18 mouse cellular contexts compared by ENCODE assay signal in the genomic region with DNA sequence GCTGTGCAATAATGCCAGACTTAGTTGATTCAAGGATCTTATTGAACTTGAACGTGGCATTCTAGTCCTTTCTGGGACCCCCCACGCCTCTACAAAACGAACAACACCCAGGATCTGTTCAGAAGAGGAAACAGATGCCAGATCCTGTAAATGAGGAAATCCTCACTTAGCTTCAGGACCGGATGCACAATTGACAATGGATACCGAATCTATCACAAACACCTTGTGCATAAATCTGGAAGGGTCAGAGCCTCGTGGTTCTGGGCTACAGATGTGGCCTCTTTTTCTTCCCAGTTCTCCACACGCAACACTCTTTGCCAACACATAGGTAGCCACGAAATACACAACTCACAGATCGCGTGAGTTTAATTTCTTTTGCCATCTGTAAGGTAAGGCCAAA.
A peak's percentile ranks its signal among the peaks of the same experiment; 100 is the strongest.
DNase-seq lines count a peak whose midpoint lies in the region; ATAC-seq lines count a peak whose summit lies in the region.
"Had no signal": no experiment of that assay in that cellular context is flagged by ENCODE, and none has a peak within 500 bp of the region (broad histone marks: within the 10 kb centered on the region; RNA-seq: fewer than 3 reads in every experiment).

No protein-coding gene starts in this region.

- H3K9ac ChIP-seq in heart, embryonic 12.5 days: no peak overlapping the region
- no peak overlapping the region for H3K9ac ChIP-seq in midbrain, embryonic 15.5 days
- no peak overlapping the region for H3K9ac ChIP-seq in midbrain, embryonic 13.5 days (replicated peaks)
- H3K9ac ChIP-seq in liver, embryonic 13.5 days: peak overlapping the region; percentile 68
- no peak overlapping the region for H3K9ac ChIP-seq in hindbrain, embryonic 11.5 days (ENCODE audit: low read depth, low read length)
- H3K9ac ChIP-seq: heart, embryonic 15.5 days; intestine, embryonic 15.5 days; limb, embryonic 15.5 days; midbrain, embryonic 12.5 days had no signal

- H3K27me3 ChIP-seq in heart, embryonic 12.5 days (replicated peaks): no peaks in the 10 kb centered on the region
- no peaks in the 10 kb centered on the region for H3K27me3 ChIP-seq in midbrain, embryonic 15.5 days (replicated peaks)
- H3K27me3 ChIP-seq in midbrain, embryonic 13.5 days: no peaks in the 10 kb centered on the region
- H3K27me3 ChIP-seq in liver, embryonic 13.5 days: no peaks in the 10 kb centered on the region
- no peaks in the 10 kb centered on the region for H3K27me3 ChIP-seq in hindbrain, embryonic 11.5 days (ENCODE audit: control insufficient read depth, insufficient read depth, low read length)
- H3K27me3 ChIP-seq: heart, embryonic 15.5 days; intestine, embryonic 15.5 days; limb, embryonic 15.5 days; midbrain, embryonic 12.5 days had no signal

- no peak overlapping the region for H3K4me3 ChIP-seq in heart, embryonic 12.5 days
- H3K4me3 ChIP-seq in midbrain, embryonic 15.5 days: no peak overlapping the region
- no peak overlapping the region for H3K4me3 ChIP-seq in midbrain, embryonic 13.5 days (replicated peaks)
- H3K4me3 ChIP-seq in liver, embryonic 13.5 days (replicated peaks): no peak overlapping the region
- no peak overlapping the region for H3K4me3 ChIP-seq in hindbrain, embryonic 11.5 days (ENCODE audit: low read depth, low read length)
- H3K4me3 ChIP-seq: heart, embryonic 15.5 days; intestine, embryonic 15.5 days; limb, embryonic 15.5 days; midbrain, embryonic 12.5 days had no signal

- no peak for ATAC-seq in heart, embryonic 12.5 days (ENCODE audit: insufficient number of reproducible peaks, low FRiP score)
- ATAC-seq in midbrain, embryonic 15.5 days (replicated peaks): no peak
- ATAC-seq in midbrain, embryonic 13.5 days: no peak
- ATAC-seq in liver, embryonic 13.5 days (ENCODE audit: low read depth): no peak
- ATAC-seq in megakaryocyte progenitor cell, adult 5-6 weeks (replicated peaks; ENCODE audit: poor library complexity): peak; percentile 27
- no peak for ATAC-seq in hindbrain, embryonic 11.5 days (ENCODE audit: low FRiP score)
- ATAC-seq: intestine, embryonic 15.5 days had no signal

- H3K9me3 ChIP-seq in heart, embryonic 12.5 days (replicated peaks): no peaks in the 10 kb centered on the region
- H3K9me3 ChIP-seq in midbrain, embryonic 15.5 days: no peaks in the 10 kb centered on the region
- H3K9me3 ChIP-seq in midbrain, embryonic 13.5 days: no peaks in the 10 kb centered on the region
- no peaks in the 10 kb centered on the region for H3K9me3 ChIP-seq in liver, embryonic 13.5 days (replicated peaks)
- no peaks in the 10 kb centered on the region for H3K9me3 ChIP-seq in hindbrain, embryonic 11.5 days (ENCODE audit: control insufficient read depth, low read length)
- H3K9me3 ChIP-seq: heart, embryonic 15.5 days; intestine, embryonic 15.5 days; limb, embryonic 15.5 days; midbrain, embryonic 12.5 days had no signal

- 71% methylated on average over 10 of the region's 10 CpGs for WGBS in heart, embryonic 12.5 days
- WGBS in midbrain, embryonic 15.5 days: 84% methylated on average over 10 of the region's 10 CpGs
- 91% methylated on average over 10 of the region's 10 CpGs for WGBS in midbrain, embryonic 13.5 days
- 24% methylated on average over 10 of the region's 10 CpGs for WGBS in liver, embryonic 13.5 days (ENCODE audit: insufficient replicate concordance)
- 88% methylated on average over 10 of the region's 10 CpGs for WGBS in hindbrain, embryonic 11.5 days

- H3K4me1 ChIP-seq in heart, embryonic 12.5 days (replicated peaks): no peaks in the 10 kb centered on the region
- H3K4me1 ChIP-seq in midbrain, embryonic 15.5 days: peaks cover 17% of the 10 kb centered on the region
- peaks cover 17% of the 10 kb centered on the region for H3K4me1 ChIP-seq in midbrain, embryonic 13.5 days (replicated peaks)
- H3K4me1 ChIP-seq in liver, embryonic 13.5 days (replicated peaks): peaks cover 71% of the 10 kb centered on the region
- no peaks in the 10 kb centered on the region for H3K4me1 ChIP-seq in hindbrain, embryonic 11.5 days (replicated peaks; ENCODE audit: control insufficient read depth, insufficient read depth, low read length)

- no peak overlapping the region for H3K4me2 ChIP-seq in heart, embryonic 12.5 days
- H3K4me2 ChIP-seq in midbrain, embryonic 15.5 days: peak overlapping the region; percentile 24; the same call in 1 of the 2 replicates
- no peak overlapping the region for H3K4me2 ChIP-seq in midbrain, embryonic 13.5 days (replicated peaks)
- H3K4me2 ChIP-seq in liver, embryonic 13.5 days: peak overlapping the region; percentile 61
- H3K4me2 ChIP-seq in hindbrain, embryonic 11.5 days (replicated peaks; ENCODE audit: low read depth, low read length): no peak overlapping the region
- H3K4me2 ChIP-seq: heart, embryonic 15.5 days; intestine, embryonic 15.5 days; limb, embryonic 15.5 days; midbrain, embryonic 12.5 days had no signal

- H3K27ac ChIP-seq in heart, embryonic 12.5 days (ENCODE audit: poor library complexity, severe bottlenecking): no peak overlapping the region
- H3K27ac ChIP-seq in midbrain, embryonic 15.5 days: no peak overlapping the region; the same call in 1 of the 2 replicates
- H3K27ac ChIP-seq in midbrain, embryonic 13.5 days: no peak overlapping the region
- H3K27ac ChIP-seq in liver, embryonic 13.5 days: peak overlapping the region; percentile 84
- H3K27ac ChIP-seq in hindbrain, embryonic 11.5 days (ENCODE audit: low read depth, low read length): no peak overlapping the region
- H3K27ac ChIP-seq: heart, embryonic 15.5 days; intestine, embryonic 15.5 days; limb, embryonic 15.5 days; midbrain, embryonic 12.5 days had no signal

- no peaks in the 10 kb centered on the region for H3K36me3 ChIP-seq in heart, embryonic 12.5 days
- H3K36me3 ChIP-seq in midbrain, embryonic 15.5 days (replicated peaks): no peaks in the 10 kb centered on the region
- H3K36me3 ChIP-seq in midbrain, embryonic 13.5 days: no peaks in the 10 kb centered on the region
- no peaks in the 10 kb centered on the region for H3K36me3 ChIP-seq in liver, embryonic 13.5 days
- no peaks in the 10 kb centered on the region for H3K36me3 ChIP-seq in hindbrain, embryonic 11.5 days (ENCODE audit: control insufficient read depth, insufficient read depth, low read length)
- H3K36me3 ChIP-seq: heart, embryonic 15.5 days; intestine, embryonic 15.5 days; limb, embryonic 15.5 days; midbrain, embryonic 12.5 days had no signal

- peak; percentile 88 for DNase-seq in heart, adult 11 months
- no peak for DNase-seq in liver, embryonic 13.5 days
- DNase-seq in hindbrain, embryonic 11.5 days (ENCODE audit: low spot score): no peak
- no peak for DNase-seq in gastrocnemius, postnatal 25 days
- DNase-seq: adrenal gland, postnatal 10 days; cerebellum, adult 18-20 months; gastrocnemius, postnatal 14 days; layer of hippocampus, postnatal 36 days; spleen, adult 18-20 months; thymus, adult 2 months had no signal

Comparison
In these comparisons a context has a peak if more than half of its experiments do, and no peak if none do; other contexts are left out.
1. H3K4me2 ChIP-seq: peak in midbrain, embryonic 15.5 days (single experiment) and liver, embryonic 13.5 days (single experiment); none in heart, embryonic 12.5 days (single experiment), midbrain, embryonic 13.5 days (single experiment) and hindbrain, embryonic 11.5 days (single experiment).